Mouse (Mus musculus) heart, adult 10 weeks (tissue): ENCODE results near the gene Ranbp10. TPM values are rescaled to one million over a fixed set of nuclear protein-coding genes. Genes with fewer than 3 reads are reported as not detected.

Source experiments
- polyA plus RNA-seq: library from polyadenylated mRNA; stranded (reverse); fragments of 350-450 nt; fragmentation: Illumina TruSeq; extraction: RNeasy Lipid Tissue Mini Kit (QIAGEN cat#74804); gene quantifications from one replicate; pipeline ENCODE4 v1.2.3, GENCODE M21; 2014; ENCODE audit warnings: low read depth, low replicate concordance

Ranbp10 gene
- 17.0 TPM for polyA plus RNA-seq

DNA sequence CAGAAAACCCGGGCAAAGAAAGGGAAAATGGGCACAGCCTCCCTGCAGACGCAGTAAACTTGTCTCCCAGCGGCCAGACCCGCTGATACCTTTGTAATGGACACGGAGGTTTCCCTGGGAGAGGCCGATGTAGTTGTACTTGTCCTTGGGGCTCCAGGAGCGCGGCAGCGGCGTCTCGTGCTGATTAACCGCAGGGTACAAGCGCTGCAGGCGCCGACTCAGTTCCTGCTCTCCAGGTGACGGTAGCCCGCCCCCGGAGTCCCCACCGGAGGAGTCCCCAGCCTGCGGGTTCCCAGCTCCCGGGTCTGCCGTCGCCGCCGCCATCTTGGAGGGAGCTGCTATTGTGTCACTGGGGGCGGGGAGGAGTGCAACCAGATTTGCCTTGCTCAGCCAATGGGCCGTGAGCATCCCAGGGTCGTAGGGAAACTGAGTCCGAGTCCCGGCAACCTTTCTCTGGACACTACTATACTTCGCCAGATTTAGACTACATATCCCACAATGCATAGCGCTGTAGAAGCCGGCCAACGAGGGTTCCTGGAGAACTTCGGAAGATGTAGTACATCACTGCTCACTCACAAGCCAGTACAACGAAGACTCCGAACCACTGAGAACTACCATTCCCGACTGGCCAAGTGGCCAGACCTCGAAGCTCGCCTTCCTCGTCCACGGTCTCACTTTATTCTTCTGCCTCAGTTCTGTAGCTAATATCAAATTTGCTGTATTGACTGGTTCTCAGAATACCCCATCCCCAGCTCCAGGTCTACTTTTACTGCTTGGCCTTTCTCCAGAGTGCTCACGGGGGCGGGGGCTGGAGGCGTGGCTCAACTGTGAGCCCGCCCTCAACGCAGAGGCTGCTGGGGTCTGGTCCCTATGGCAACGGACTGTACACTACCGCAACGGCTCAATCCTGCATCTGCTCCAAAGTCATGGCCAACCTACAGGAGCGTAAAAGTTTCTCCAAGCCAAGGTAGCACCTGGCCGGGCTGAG lies at the start of gene Ranbp10, which contains the start of gene Tsnaxip1:
Gene Ranbp10 (minus strand): TSS at position 490 of the 988 bp plus-strand sequence.
Gene Tsnaxip1 (plus strand): TSS at position 871 of the 988 bp plus-strand sequence.

GRCm38 (mm10) chr8:105860143-105860981 lies 33.2 kb upstream of the Ranbp10 start, which contains the start of gene Nutf2:
Gene Nutf2 (plus strand): TSS chr8:105860580.

DNA sequence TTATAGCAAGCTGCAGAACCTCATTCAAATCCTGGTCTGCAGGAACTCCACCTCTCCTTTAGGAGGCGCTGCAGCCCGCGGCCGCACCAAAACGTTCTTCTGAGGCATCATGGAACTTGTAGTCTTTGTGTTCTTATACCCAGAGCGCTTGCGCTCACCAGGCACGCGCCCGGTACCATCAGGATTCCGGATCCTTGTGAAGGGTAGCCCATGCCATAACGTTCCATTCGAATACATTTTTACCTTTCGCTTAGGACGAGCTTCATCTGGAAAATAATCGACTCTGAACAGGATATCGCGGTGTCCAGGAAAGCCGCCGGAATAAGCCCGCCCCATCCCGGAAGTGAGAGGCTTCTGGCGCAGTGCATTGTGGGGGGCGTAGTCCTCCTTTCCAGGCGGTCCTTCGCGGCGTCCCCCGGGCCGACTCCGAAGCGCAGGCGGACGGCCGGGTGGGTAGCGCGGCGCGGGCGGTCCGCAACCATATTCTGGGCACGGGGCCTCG lies 27.6 kb upstream of the Ranbp10 start, which contains the start of gene Thap11:
Gene Thap11 (plus strand): TSS at position 418 of the 502 bp plus-strand sequence.

DNA sequence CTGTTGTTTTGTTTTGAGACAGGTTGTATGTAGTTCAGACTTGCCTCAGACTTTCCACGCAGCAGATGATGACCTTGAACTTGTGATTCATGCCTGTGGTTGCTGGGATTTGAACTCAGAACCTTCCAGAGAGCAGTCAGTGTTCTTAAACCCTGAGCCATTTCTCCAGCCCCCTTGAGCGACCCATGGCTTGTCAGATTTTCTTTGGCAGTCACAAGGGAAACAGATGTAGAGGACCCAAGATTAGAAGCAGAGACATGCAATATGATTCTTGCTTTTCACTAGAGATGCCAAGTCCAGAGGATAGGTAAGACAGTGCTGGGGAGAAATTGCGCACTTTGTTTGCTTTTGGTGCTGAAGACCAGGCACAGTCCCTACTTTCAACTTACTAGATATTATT lies 26.0 kb upstream of the Ranbp10 start, which contains the start of gene Cenpt:
Gene Cenpt (minus strand): TSS at position 101 of the 400 bp plus-strand sequence.

GRCm38 (mm10) chr8:105758277-105759108 lies 68.7 kb downstream of the Ranbp10 start, which contains the start of gene Gfod2:
Gene Gfod2 (minus strand): TSS chr8:105758664.

Other genes with a start within 250 kb of the Ranbp10 start
- 39.6 TPM for gene Ripor1, start 222.1 kb downstream of the Ranbp10 start, polyA plus RNA-seq
- 38.0 TPM for gene Ctcf, start 190.8 kb downstream of the Ranbp10 start, polyA plus RNA-seq
- not detected for gene Agrp, start 190.0 kb downstream of the Ranbp10 start, polyA plus RNA-seq
- 0.29 TPM for gene Carmil2, start 141.1 kb downstream of the Ranbp10 start, polyA plus RNA-seq
- 14.5 TPM for gene Acd, start 126.2 kb downstream of the Ranbp10 start, polyA plus RNA-seq
- gene Pard6a, start 126.2 kb downstream of the Ranbp10 start, polyA plus RNA-seq = 13.2 TPM
- gene 4933405L10Rik, start 119.7 kb downstream of the Ranbp10 start, polyA plus RNA-seq = not detected
- gene Enkd1, start 119.1 kb downstream of the Ranbp10 start, polyA plus RNA-seq = 1.3 TPM
- gene Gfod2, start 68.7 kb downstream of the Ranbp10 start, polyA plus RNA-seq = 3.5 TPM
- gene Tsnaxip1, start 381 bp upstream of the Ranbp10 start, polyA plus RNA-seq = not detected
- 3.3 TPM for gene Cenpt, start 25.9 kb upstream of the Ranbp10 start, polyA plus RNA-seq
- gene Thap11, start 27.8 kb upstream of the Ranbp10 start, polyA plus RNA-seq = 30.4 TPM
- 108 TPM for gene Nutf2, start 33.2 kb upstream of the Ranbp10 start, polyA plus RNA-seq
- 29.2 TPM for gene Edc4, start 53.5 kb upstream of the Ranbp10 start, polyA plus RNA-seq
- not detected for gene Nrn1l, start 66.2 kb upstream of the Ranbp10 start, polyA plus RNA-seq
- gene Pskh1, start 73.1 kb upstream of the Ranbp10 start, polyA plus RNA-seq = 18.1 TPM
- gene Ctrl, start 106.5 kb upstream of the Ranbp10 start, polyA plus RNA-seq = not detected
- 68.7 TPM for gene Psmb10, start 111.1 kb upstream of the Ranbp10 start, polyA plus RNA-seq
- gene Lcat, start 116.0 kb upstream of the Ranbp10 start, polyA plus RNA-seq = 2.0 TPM
- gene Slc12a4, start 138.7 kb upstream of the Ranbp10 start, polyA plus RNA-seq = 42.3 TPM
- not detected for gene Dpep3, start 152.1 kb upstream of the Ranbp10 start, polyA plus RNA-seq
- 13.7 TPM for gene Dus2, start 164.0 kb upstream of the Ranbp10 start, polyA plus RNA-seq
- not detected for gene Dpep2nb, start 178.6 kb upstream of the Ranbp10 start, polyA plus RNA-seq
- 9.2 TPM for gene Ddx28, start 184.5 kb upstream of the Ranbp10 start, polyA plus RNA-seq
- gene Nfatc3, start 231.5 kb upstream of the Ranbp10 start, polyA plus RNA-seq = 13.4 TPM